13 mouse cellular contexts compared by ENCODE assay signal in genomic region chr5:66000074-66000473, GRCm38 (mm10). TPM values are rescaled to one million over a fixed set of nuclear protein-coding genes. Genes with fewer than 3 reads are reported as not detected.
DNase-seq lines count a peak whose midpoint lies in the region; ATAC-seq lines count a peak whose summit lies in the region.
"Had no signal": no experiment of that assay in that cellular context is flagged by ENCODE, and none has a peak within 500 bp of the region (broad histone marks: within the 10 kb centered on the region; RNA-seq: fewer than 3 reads in every experiment).

No protein-coding gene starts in this region.

- 53% methylated on average over 7 of the region's 7 CpGs for WGBS in embryonic facial prominence, embryonic 14.5 days
- WGBS in kidney, embryonic 14.5 days = 34% methylated on average over 7 of the region's 7 CpGs
- 55% methylated on average over 7 of the region's 7 CpGs for WGBS in lung, embryonic 16.5 days

- no peak overlapping the region for H3K9ac ChIP-seq in embryonic facial prominence, embryonic 14.5 days (ENCODE audit: low read depth, low read length)
- H3K9ac ChIP-seq in kidney, embryonic 14.5 days (ENCODE audit: low read depth, low read length) = no peak overlapping the region
- no peak overlapping the region for H3K9ac ChIP-seq in lung, embryonic 16.5 days (ENCODE audit: low read length)
- H3K9ac ChIP-seq: forebrain, embryonic 12.5 days; heart, embryonic 13.5 days had no signal

- no peak overlapping the region for H3K4me2 ChIP-seq in embryonic facial prominence, embryonic 14.5 days (ENCODE audit: low read depth, low read length)
- no peak overlapping the region for H3K4me2 ChIP-seq in kidney, embryonic 14.5 days (replicated peaks; ENCODE audit: low read depth, low read length)
- H3K4me2 ChIP-seq in lung, embryonic 16.5 days (ENCODE audit: low read depth, low read length) = no peak overlapping the region
- H3K4me2 ChIP-seq: forebrain, embryonic 12.5 days; heart, embryonic 13.5 days had no signal

- H3K27ac ChIP-seq in embryonic facial prominence, embryonic 14.5 days (replicated peaks; ENCODE audit: low read depth, low read length) = no peak overlapping the region
- H3K27ac ChIP-seq in kidney, embryonic 14.5 days (ENCODE audit: low read depth, low read length) = peak overlapping the region; percentile 79
- H3K27ac ChIP-seq in lung, embryonic 16.5 days (ENCODE audit: low read length) = no peak overlapping the region
- H3K27ac ChIP-seq: forebrain, embryonic 12.5 days; heart, embryonic 13.5 days had no signal

- no peaks in the 10 kb centered on the region for H3K36me3 ChIP-seq in embryonic facial prominence, embryonic 14.5 days (ENCODE audit: control insufficient read depth, insufficient read depth, low read length)
- H3K36me3 ChIP-seq in kidney, embryonic 14.5 days (ENCODE audit: control insufficient read depth, insufficient read depth, low read length) = no peaks in the 10 kb centered on the region
- no peaks in the 10 kb centered on the region for H3K36me3 ChIP-seq in lung, embryonic 16.5 days (ENCODE audit: control insufficient read depth, insufficient read depth, low read length)
- H3K36me3 ChIP-seq: forebrain, embryonic 12.5 days; heart, embryonic 13.5 days had no signal

- H3K4me1 ChIP-seq in embryonic facial prominence, embryonic 14.5 days (ENCODE audit: control insufficient read depth, insufficient read depth, low read length) = no peaks in the 10 kb centered on the region
- peaks cover 7% of the 10 kb centered on the region for H3K4me1 ChIP-seq in kidney, embryonic 14.5 days (ENCODE audit: control insufficient read depth, insufficient read depth, low read length)
- peaks cover 2% of the 10 kb centered on the region for H3K4me1 ChIP-seq in lung, embryonic 16.5 days (replicated peaks; ENCODE audit: control insufficient read depth, insufficient read depth, low read length)
- H3K4me1 ChIP-seq: forebrain, embryonic 12.5 days had no signal

- H3K4me3 ChIP-seq in embryonic facial prominence, embryonic 14.5 days (ENCODE audit: low read depth, low read length) = no peak overlapping the region
- no peak overlapping the region for H3K4me3 ChIP-seq in kidney, embryonic 14.5 days (ENCODE audit: low read length)
- no peak overlapping the region for H3K4me3 ChIP-seq in lung, embryonic 16.5 days (ENCODE audit: low read length)
- H3K4me3 ChIP-seq: forebrain, embryonic 12.5 days; heart, embryonic 13.5 days had no signal

- no peaks in the 10 kb centered on the region for H3K27me3 ChIP-seq in embryonic facial prominence, embryonic 14.5 days (replicated peaks; ENCODE audit: control insufficient read depth, insufficient read depth, low read length)
- H3K27me3 ChIP-seq in kidney, embryonic 14.5 days (ENCODE audit: control insufficient read depth, insufficient read depth, low read length) = no peaks in the 10 kb centered on the region
- H3K27me3 ChIP-seq in lung, embryonic 16.5 days (ENCODE audit: control insufficient read depth, insufficient read depth, low read depth, low read length) = no peaks in the 10 kb centered on the region
- H3K27me3 ChIP-seq: forebrain, embryonic 12.5 days; heart, embryonic 13.5 days had no signal

- H3K9me3 ChIP-seq in embryonic facial prominence, embryonic 14.5 days (ENCODE audit: control insufficient read depth, low read length) = no peaks in the 10 kb centered on the region
- no peaks in the 10 kb centered on the region for H3K9me3 ChIP-seq in kidney, embryonic 14.5 days (ENCODE audit: control insufficient read depth, low read length)
- H3K9me3 ChIP-seq in lung, embryonic 16.5 days (ENCODE audit: control insufficient read depth, low read length) = no peaks in the 10 kb centered on the region
- H3K9me3 ChIP-seq: forebrain, embryonic 12.5 days; heart, embryonic 13.5 days had no signal

- ATAC-seq in cerebellum, adult (ENCODE audit: insufficient number of reproducible peaks, low FRiP score, low TSS enrichment) = no peak
- peak; percentile 60; the same call in 1 of the 2 replicates for ATAC-seq in embryonic facial prominence, embryonic 14.5 days (ENCODE audit: low read depth)
- peak; percentile 78 for ATAC-seq in kidney, embryonic 14.5 days (ENCODE audit: low FRiP score, low TSS enrichment)
- peak; percentile 44; the same call in 1 of the 2 replicates for ATAC-seq in lung, embryonic 16.5 days (ENCODE audit: low read depth)
- ATAC-seq in activated CD4-positive, CD25-positive, alpha-beta regulatory T cell, adult 4 months = no peak

- peak; percentile 42 to 62 for DNase-seq in cerebellum, postnatal 10 days
- peak; percentile 61 for DNase-seq in embryonic facial prominence, embryonic 14.5 days (ENCODE audit: low spot score)
- no peak for DNase-seq in adrenal gland, postnatal 36 days
- DNase-seq in layer of hippocampus, postnatal 10 days (ENCODE audit: low spot score in 2 of 2) = no peak
- DNase-seq: adrenal gland, postnatal 25 days had no signal

RNA-seq across cellular contexts. Expression of gene 9130230L23Rik, which starts 4.0 kb away (rescaled TPM):
- polyA plus RNA-seq in embryonic facial prominence, embryonic 14.5 days (2014; fragmentation: Nextera tagmentation; extraction: Ambion mirVana) = 0.20 and 0.45 TPM in 2 replicates
- polyA plus RNA-seq in kidney, embryonic 14.5 days (2014; fragmentation: Nextera tagmentation; extraction: Ambion mirVana) = 0.38 and 0.40 TPM in 2 replicates
- polyA plus RNA-seq in lung, embryonic 16.5 days (2015; fragmentation: Nextera tagmentation; extraction: Ambion mirVana) = 1.4 and 2.3 TPM in 2 replicates
- total RNA-seq in adrenal gland, postnatal 36 days (2021) = 1 to 10 TPM in 1 of 2 experiments, under 1 TPM in 1; 0.53 to 1.3 TPM
- total RNA-seq in layer of hippocampus, postnatal 10 days (2021) = not detected
- polyA plus RNA-seq in activated CD4-positive, CD25-positive, alpha-beta regulatory T cell, adult 4 months (2017; shearing (Covaris generic)) = 1 to 10 TPM in 1 of 2 experiments, not detected in 1; 1.0 TPM
- total RNA-seq: megakaryocyte-erythroid progenitor cell, adult 5-6 weeks had no signal
- polyA plus RNA-seq: heart, embryonic 13.5 days; neural tube, embryonic 14.5 days had no signal

Comparison
In these comparisons a context has a peak if more than half of its experiments do, and no peak if none do; other contexts are left out.
1. DNase-seq: peak in cerebellum, postnatal 10 days (2 of 2) and embryonic facial prominence, embryonic 14.5 days (single experiment); none in adrenal gland, postnatal 36 days (0 of 2) and layer of hippocampus, postnatal 10 days (0 of 2).
2. ATAC-seq: peak in embryonic facial prominence, embryonic 14.5 days (single experiment), kidney, embryonic 14.5 days (single experiment) and lung, embryonic 16.5 days (single experiment); none in cerebellum, adult (single experiment) and activated CD4-positive, CD25-positive, alpha-beta regulatory T cell, adult 4 months (single experiment).